Mouse (Mus musculus) bone marrow, adult 2 months (tissue): Measurements from ENCODE around the gene Slc12a4. TPM values are rescaled to one million over a fixed set of nuclear protein-coding genes. Genes with fewer than 3 reads are reported as not detected.
"Not testable (repeated sequence)": the region's sequence is repeated elsewhere in the genome, so short reads cannot be mapped to it uniquely, and the experiment has no call there.

Source experiments
- H3K27ac ChIP-seq: fragments of 200-500 bp; 2 replicates; pipeline ENCODE4 v1.5.1; 2012; ENCODE audit warnings: low read depth, mild to moderate bottlenecking, control low read depth, inconsistent platforms, low read length; ENCODE audit not compliant: control insufficient read depth, poor library complexity, insufficient read depth
- H3K4me1 ChIP-seq: fragments of 200-500 bp; 2 replicates; pipeline ENCODE4 v1.6.1; 2011; ENCODE audit warnings: low read length; ENCODE audit not compliant: control insufficient read depth, insufficient read depth
- H3K4me3 ChIP-seq: fragments of 200-500 bp; replicated peaks from 2 replicates; pipeline ENCODE3; 2011; ENCODE audit warnings: mild to moderate bottlenecking, low read depth, low read length, control low read depth; ENCODE audit not compliant: control insufficient read depth
- CTCF ChIP-seq: fragments of 200-500 bp; IDR thresholded peaks from 2 replicates; pipeline ENCODE4 v1.5.1; 2011; ENCODE audit warnings: low read length, control low read depth; ENCODE audit not compliant: control insufficient read depth, insufficient read depth
- POLR2A ChIP-seq: fragments of 200-500 bp; IDR thresholded peaks from 2 replicates; pipeline ENCODE4 v1.6.1; 2011; ENCODE audit warnings: low read depth, mild to moderate bottlenecking, control low read depth, low read length, borderline replicate concordance; ENCODE audit not compliant: control insufficient read depth
- WGBS: fragments of 180-500 bp; shearing (Covaris S2); methylation state at CpG from one replicate; pipeline ENCODE4 v1.1.7; 2018; 5-methylcytosine and 5-hydroxymethylcytosine counted together
- polyA plus RNA-seq: library from polyadenylated mRNA; stranded (reverse); fragments of >200 nt; gene quantifications from 2 replicates; pipeline ENCODE4 v1.2.4, GENCODE M21; 2011; ENCODE audit warnings: low replicate concordance; ENCODE audit not compliant: missing spikeins, insufficient read depth, insufficient read length

The Slc12a4 gene
- polyA plus RNA-seq = 15.9 and 21.3 TPM in 2 replicates

GRCm38 (mm10) chr8:105965905-105966341, at the start of gene Slc12a4:
TSS of gene Slc12a4 (minus strand) at chr8:105966097.
- under 1% methylated on average over 47 of the region's 47 CpGs for WGBS
- H3K4me1 ChIP-seq = peaks cover 2% of the 10 kb centered on the region; the same call in 1 of the 2 replicates
- peak; percentile 53; the same call in 1 of the 2 replicates for TF ChIP-seq POLR2A
- no peak for TF ChIP-seq CTCF
- H3K27ac ChIP-seq = peak within 1 kb of the TSS; percentile 70
- H3K4me3 ChIP-seq = peak within 1 kb of the TSS; percentile 78

GRCm38 (mm10) chr8:106012203-106012602, 46.3 kb upstream of the Slc12a4 start:
- not testable (repeated sequence) for H3K27ac ChIP-seq, H3K4me1 ChIP-seq
- H3K4me3 ChIP-seq = peak overlapping the region; percentile 3
- 56% methylated on average over 8 of the region's 8 CpGs for WGBS

- peaks cover 2% of the 10 kb centered on the region; the same call in 1 of the 2 replicates for H3K4me1 ChIP-seq
- WGBS = under 1% methylated on average over 6 of the region's 6 CpGs
- H3K27ac ChIP-seq = peak within 1 kb of the TSS; percentile 61
- H3K4me3 ChIP-seq = peak within 1 kb of the TSS; percentile 87
- TF ChIP-seq CTCF (no peak), POLR2A (no peak)
Measured at GRCm38 (mm10) chr8:106011643-106011986, 45.7 kb upstream of the Slc12a4 start, which contains the start of gene Ddx28. TSS of gene Ddx28 (minus strand) at chr8:106011882.

- TF ChIP-seq POLR2A (peak; percentile 81; the same call in 1 of the 2 replicates), CTCF (no peak; the same call in 1 of the 2 replicates)
- under 1% methylated on average over 74 of the region's 74 CpGs for WGBS
- peak overlapping the region; percentile 61 for H3K27ac ChIP-seq
- peaks cover 2% of the 10 kb centered on the region; the same call in 1 of the 2 replicates for H3K4me1 ChIP-seq
- H3K4me3 ChIP-seq = peak overlapping the region; percentile 87
Measured at GRCm38 (mm10) chr8:106010748-106011642, 45.1 kb upstream of the Slc12a4 start.

GRCm38 (mm10) chr8:106007891-106008290, 42.0 kb upstream of the Slc12a4 start:
- not testable (repeated sequence) for H3K27ac ChIP-seq, H3K4me3 ChIP-seq, H3K4me1 ChIP-seq
- 65% methylated on average over 3 of the region's 3 CpGs for WGBS

- TF ChIP-seq CTCF (no peak), POLR2A (no peak)
- H3K4me1 ChIP-seq = peaks cover 2% of the 10 kb centered on the region; the same call in 1 of the 2 replicates
- WGBS = 39% methylated on average over 3 of the region's 3 CpGs
- H3K27ac ChIP-seq = no peak overlapping the region
- no peak overlapping the region for H3K4me3 ChIP-seq
Measured at GRCm38 (mm10) chr8:106007135-106007534, 41.2 kb upstream of the Slc12a4 start.

- Histone ChIP-seq H3K4me1 (peaks cover 2% of the 10 kb centered on the region; the same call in 1 of the 2 replicates), H3K4me3 (no peak overlapping the region), H3K27ac (no peak overlapping the region)
- WGBS = 78% methylated on average over 4 of the region's 4 CpGs
- TF ChIP-seq POLR2A (no peak), CTCF (no peak)
Measured at GRCm38 (mm10) chr8:106006413-106006812, 40.5 kb upstream of the Slc12a4 start.

GRCm38 (mm10) chr8:106005875-106006274, 40.0 kb upstream of the Slc12a4 start, which contains the start of gene Dpep2nb:
TSS of gene Dpep2nb (minus strand) at chr8:106005975.
- H3K4me1 ChIP-seq = peaks cover 2% of the 10 kb centered on the region; the same call in 1 of the 2 replicates
- H3K4me3 ChIP-seq = no peak within 1 kb of the TSS
- no peak within 1 kb of the TSS for H3K27ac ChIP-seq
- 82% methylated on average over 4 of the region's 4 CpGs for WGBS
- TF ChIP-seq POLR2A = no peak
- no peak for TF ChIP-seq CTCF
